Mouse (Mus musculus) limb, embryonic 10.5 days (tissue): ENCODE measurements around the gene Zfp59. TPM values are rescaled to one million over a fixed set of nuclear protein-coding genes. Genes with fewer than 3 reads are reported as not detected.
"Not testable (repeated sequence)": the region's sequence is repeated elsewhere in the genome, so short reads cannot be mapped to it uniquely, and the experiment has no call there.

ENCODE experiments used
- DNase-seq: peaks from one replicate; pipeline ENCODE4 v3.0.0-alpha.2; 2017; ENCODE audit warnings: low spot score
- H3K27ac ChIP-seq: fragments of 300-500 bp; sonication (generic); 2 replicates; pipeline ENCODE4 v1.5.1; 2016; ENCODE audit warnings: mild to moderate bottlenecking
- H3K27me3 ChIP-seq: fragments of 300-500 bp; sonication (generic); 2 replicates; pipeline ENCODE4 v1.6.1; 2016; ENCODE audit warnings: low read depth, mild to moderate bottlenecking; ENCODE audit not compliant: poor library complexity, severe bottlenecking
- H3K36me3 ChIP-seq: fragments of 300-500 bp; sonication (generic); 2 replicates; pipeline ENCODE4 v1.6.1; 2016; ENCODE audit warnings: mild to moderate bottlenecking, moderate library complexity
- H3K4me1 ChIP-seq: fragments of 300-500 bp; sonication (generic); 2 replicates; pipeline ENCODE4 v1.6.1; 2016
- H3K4me3 ChIP-seq: fragments of 300-500 bp; sonication (generic); 2 replicates; pipeline ENCODE4 v1.5.1; 2016; ENCODE audit warnings: mild to moderate bottlenecking, moderate library complexity
- H3K9me3 ChIP-seq: fragments of 300-500 bp; sonication (generic); replicated peaks from 2 replicates; pipeline ENCODE4 v1.6.1; 2016; ENCODE audit warnings: mild to moderate bottlenecking
- WGBS: fragments of 180-500 bp; shearing (Covaris S2); methylation state at CpG from one replicate; pipeline ENCODE4 v1.1.7; 2016; 5-methylcytosine and 5-hydroxymethylcytosine counted together
- polyA plus RNA-seq: library from polyadenylated mRNA; unstranded; fragments of >200 nt; fragmentation: Nextera tagmentation; extraction: Ambion mirVana; gene quantifications from 2 replicates; pipeline ENCODE4 v1.2.1, GENCODE M21; 2016

Gene Zfp59
- polyA plus RNA-seq, 1 experiment from 2014 or later: 11.0 TPM

DNA sequence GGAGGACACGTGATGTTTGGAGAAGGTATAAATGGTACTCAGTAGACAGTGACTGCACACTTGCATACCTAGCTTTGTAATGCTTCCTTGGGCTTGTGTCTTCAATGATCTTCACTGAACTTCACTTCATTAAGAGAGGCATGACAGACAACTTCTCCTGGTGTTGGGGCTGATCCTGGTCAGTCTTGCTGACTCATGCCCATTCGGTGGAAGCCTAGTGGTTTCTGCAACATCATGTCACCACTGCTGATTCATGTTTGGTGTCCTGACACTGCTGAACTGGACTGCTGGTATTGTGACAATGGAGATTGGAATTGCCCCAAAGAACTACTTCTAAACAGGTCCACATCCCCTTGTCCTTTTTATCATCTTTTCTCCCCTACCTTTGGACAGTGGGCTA is 4.3 kb upstream of the Zfp59 start:
- peaks cover 6% of the 10 kb centered on the region; the same call in 1 of the 2 replicates for H3K4me1 ChIP-seq
- no peak overlapping the region for H3K27ac ChIP-seq
- H3K4me3 ChIP-seq: no peak overlapping the region
- DNase-seq: no peak
- H3K36me3 ChIP-seq: no peaks in the 10 kb centered on the region
- WGBS: 82% methylated on average over 2 of the region's 2 CpGs
- no peaks in the 10 kb centered on the region for H3K27me3 ChIP-seq
- no peaks in the 10 kb centered on the region for H3K9me3 ChIP-seq

DNA sequence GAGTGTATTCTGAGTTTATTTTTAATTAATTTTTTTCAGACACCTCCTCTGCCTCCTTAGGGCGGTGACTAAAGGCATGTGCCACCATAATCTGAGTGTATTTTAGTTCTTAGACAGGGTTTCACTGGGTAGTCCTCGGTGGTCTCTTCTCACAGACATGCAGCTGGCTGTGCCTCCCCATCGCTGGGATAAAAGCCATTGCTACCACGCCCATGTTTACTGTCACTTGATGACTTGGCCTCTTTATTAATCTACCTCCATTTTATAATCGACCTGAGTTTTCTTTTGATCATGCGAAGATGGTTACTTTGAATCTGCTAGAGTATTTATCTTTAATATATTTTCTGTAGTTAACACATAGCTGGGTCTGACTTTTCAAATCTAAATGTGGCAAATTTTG is 511 bp upstream of the Zfp59 start:
- Histone ChIP-seq H3K36me3 (no peaks in the 10 kb centered on the region; the same call in 1 of the 2 replicates), H3K4me3 (peak overlapping the region; percentile 62), H3K9me3 (no peaks in the 10 kb centered on the region), H3K4me1 (peaks cover 12% of the 10 kb centered on the region; the same call in 1 of the 2 replicates), H3K27ac (peak overlapping the region; percentile 84), H3K27me3 (no peaks in the 10 kb centered on the region)
- DNase-seq: no peak
- WGBS: 40% methylated on average over 6 of the region's 6 CpGs

DNA sequence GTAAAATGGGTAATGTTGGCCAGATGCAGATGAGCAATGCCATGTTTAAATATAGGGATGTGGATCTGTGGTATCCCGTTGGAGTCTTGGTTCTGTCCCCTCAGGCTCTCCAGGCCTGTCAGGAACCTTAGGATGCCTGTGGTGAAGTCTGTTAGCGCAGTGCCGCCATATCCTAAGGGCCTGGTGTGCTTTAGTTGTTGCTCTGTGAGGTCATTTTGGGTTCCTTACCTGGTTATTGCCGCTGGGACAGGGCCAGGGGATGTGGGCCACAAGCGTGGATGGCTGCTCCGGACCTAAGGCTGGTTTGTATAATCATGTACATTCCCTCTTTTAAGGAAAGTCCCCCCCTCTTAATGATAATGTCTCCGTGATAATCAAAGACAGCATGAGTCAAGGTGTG is 1.2 kb downstream of the Zfp59 start:
- Histone ChIP-seq H3K9me3 (no peaks in the 10 kb centered on the region), H3K36me3 (peaks cover 4% of the 10 kb centered on the region), H3K4me1 (peaks cover 12% of the 10 kb centered on the region; the same call in 1 of the 2 replicates), H3K4me3 (peak overlapping the region; percentile 62), H3K27me3 (no peaks in the 10 kb centered on the region), H3K27ac (no peak overlapping the region)
- 97% methylated on average over 7 of the region's 7 CpGs for WGBS
- no peak for DNase-seq

DNA sequence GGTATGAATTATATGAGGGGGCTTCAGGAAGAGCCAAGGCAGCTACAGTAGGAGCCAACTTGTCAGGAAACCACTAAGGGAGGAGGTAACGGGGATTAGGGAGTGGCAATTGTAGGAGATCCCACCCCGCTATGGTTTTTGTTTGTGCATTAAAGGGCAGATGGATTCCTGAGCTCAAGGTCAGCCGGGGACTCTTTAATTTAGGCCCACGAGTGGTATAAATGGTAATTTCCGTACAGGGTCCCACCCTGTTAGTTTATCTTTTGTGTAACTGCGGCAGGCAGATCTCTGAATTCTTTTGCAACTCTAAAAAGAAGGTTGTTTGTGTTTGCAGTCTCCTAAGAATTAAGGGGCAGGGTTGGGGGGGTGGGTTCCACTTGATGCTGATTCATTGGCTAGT is 1.7 kb downstream of the Zfp59 start:
- no peak overlapping the region for H3K27ac ChIP-seq
- DNase-seq: no peak
- no peaks in the 10 kb centered on the region for H3K9me3 ChIP-seq
- H3K27me3 ChIP-seq: no peaks in the 10 kb centered on the region
- WGBS: 94% methylated on average over 6 of the region's 6 CpGs
- H3K36me3 ChIP-seq: peaks cover 9% of the 10 kb centered on the region
- peaks cover 12% of the 10 kb centered on the region; the same call in 1 of the 2 replicates for H3K4me1 ChIP-seq
- H3K4me3 ChIP-seq: no peak overlapping the region

DNA sequence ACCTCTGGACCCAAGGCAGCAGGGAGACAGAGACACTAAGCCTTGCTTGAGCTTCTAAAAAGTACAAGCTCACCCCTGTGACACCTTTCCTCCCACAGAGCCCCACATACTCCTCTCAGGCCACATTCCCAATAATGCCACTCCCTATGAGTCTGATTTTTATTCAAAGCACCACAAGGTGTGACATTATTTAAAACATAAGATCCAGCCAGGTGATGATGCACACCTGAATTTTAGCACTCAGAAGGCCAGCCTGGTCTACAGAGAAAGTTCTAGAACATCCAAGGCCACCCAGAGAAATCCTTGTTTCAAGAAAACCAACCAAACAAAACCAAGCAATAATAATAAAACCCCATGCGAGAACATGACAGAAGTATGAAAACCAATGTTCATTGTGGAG is 18.8 kb downstream of the Zfp59 start, which contains the start of gene Zfp607a:
TSS of gene Zfp607a (plus strand) at position 301 of the 400 bp plus-strand sequence.
- peaks cover 40% of the 10 kb centered on the region for H3K36me3 ChIP-seq
- DNase-seq: no peak
- H3K4me3 ChIP-seq: no peak within 1 kb of the TSS
- H3K4me1 ChIP-seq: peaks cover 14% of the 10 kb centered on the region
- H3K27me3 ChIP-seq: no peaks in the 10 kb centered on the region
- no peak within 1 kb of the TSS for H3K27ac ChIP-seq
- WGBS: 92% methylated on average over 1 of the region's 1 CpGs
- H3K9me3 ChIP-seq: no peaks in the 10 kb centered on the region

DNA sequence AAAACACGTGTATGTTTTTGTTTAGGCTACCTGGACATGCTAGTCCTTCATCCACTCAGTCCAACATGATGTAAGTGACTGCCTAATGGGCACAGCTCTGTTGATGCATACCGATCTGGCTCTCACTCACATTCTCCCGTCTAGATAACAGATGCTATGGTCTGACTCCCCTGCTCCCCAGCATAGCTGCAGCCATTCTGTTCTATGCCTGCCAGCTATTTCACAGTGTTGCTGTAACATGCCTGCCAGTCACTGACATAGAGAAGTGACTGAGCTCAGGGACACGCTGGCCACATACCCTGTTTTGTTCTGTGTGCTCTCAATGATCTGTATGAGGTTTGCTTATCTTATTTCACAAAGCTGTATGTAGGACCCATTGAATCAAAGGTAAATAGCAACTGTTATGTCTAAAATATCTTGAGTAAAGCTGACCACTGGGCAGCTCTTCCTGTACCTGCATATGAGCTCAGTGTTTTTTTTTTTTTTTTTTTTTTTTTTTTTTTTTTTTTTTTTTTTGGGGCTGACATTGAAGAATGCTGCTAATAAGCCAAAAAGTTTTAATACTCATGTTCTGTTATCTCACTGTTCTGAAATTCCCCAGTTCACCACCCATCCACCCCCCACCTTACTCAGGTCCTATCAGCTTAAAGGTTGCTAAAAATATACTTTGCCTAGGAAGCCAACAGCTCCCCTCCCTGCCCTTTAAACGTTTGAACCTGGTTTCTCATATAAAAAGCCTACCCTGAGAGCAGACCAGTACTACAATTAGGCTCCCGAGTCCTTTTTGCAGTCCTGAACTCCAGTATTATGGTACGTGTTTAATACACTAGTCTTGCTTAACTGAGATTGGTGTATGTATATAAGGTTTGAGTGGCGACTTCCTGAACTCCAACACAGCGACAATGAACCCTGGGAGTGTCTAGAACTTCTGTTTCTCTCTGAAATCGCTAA is 21.2 kb downstream of the Zfp59 start:
- peaks cover 33% of the 10 kb centered on the region for H3K36me3 ChIP-seq
- WGBS: 35% methylated on average over 10 of the region's 10 CpGs
- no peak for DNase-seq
- H3K27ac ChIP-seq: peak overlapping the region; percentile 86
- H3K4me3 ChIP-seq: peak overlapping the region; percentile 69
- H3K27me3 ChIP-seq: no peaks in the 10 kb centered on the region
- peaks cover 14% of the 10 kb centered on the region for H3K4me1 ChIP-seq
- H3K9me3 ChIP-seq: no peaks in the 10 kb centered on the region

DNA sequence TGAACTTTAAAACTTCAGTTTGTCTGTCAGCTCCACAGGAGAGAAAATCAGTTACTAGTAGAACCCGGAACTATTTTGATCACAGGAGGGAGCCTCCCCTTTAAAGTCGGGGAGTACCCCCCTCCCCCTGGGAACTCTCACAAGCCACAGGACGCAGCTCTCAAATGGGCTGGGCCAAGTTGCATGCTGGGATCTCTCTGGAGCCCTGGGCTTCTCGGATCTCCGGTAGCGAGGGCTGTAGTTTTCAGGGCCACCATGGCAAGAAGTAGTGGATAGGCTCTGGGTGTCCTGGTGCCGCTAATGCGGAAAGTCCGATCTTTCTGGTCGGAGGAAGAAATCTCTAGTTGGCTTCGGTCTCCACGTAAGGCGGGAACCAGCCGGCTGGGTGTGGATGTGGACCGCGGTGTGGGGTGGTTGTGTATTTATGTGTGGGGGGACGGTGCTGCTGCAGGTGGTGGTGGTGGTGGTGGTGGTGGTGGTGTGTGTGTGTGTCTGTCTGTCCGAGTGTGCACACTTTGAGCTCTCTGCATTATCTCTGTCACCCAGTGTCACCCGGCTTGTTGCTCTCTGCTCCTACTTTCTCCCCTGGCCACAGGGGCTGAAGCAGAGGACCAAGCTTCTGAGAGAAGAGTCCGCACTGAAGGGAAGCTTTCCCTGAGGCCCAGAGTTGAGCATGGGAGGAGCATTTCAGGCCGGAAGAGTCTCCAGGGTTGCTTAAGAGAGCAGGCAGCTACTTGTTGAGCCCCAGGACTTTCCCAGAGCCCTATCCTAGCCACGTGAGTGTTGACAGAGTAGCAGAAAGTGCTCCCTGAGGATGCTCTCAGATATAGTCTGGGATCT is 22.2 kb downstream of the Zfp59 start:
- H3K4me1 ChIP-seq: peaks cover 14% of the 10 kb centered on the region
- H3K9me3 ChIP-seq: no peaks in the 10 kb centered on the region
- H3K36me3 ChIP-seq: peaks cover 29% of the 10 kb centered on the region
- peak overlapping the region; percentile 86 for H3K27ac ChIP-seq
- H3K27me3 ChIP-seq: no peaks in the 10 kb centered on the region
- DNase-seq: peak; percentile 67
- WGBS: under 1% methylated on average over 22 of the region's 22 CpGs
- peak overlapping the region; percentile 69 for H3K4me3 ChIP-seq

DNA sequence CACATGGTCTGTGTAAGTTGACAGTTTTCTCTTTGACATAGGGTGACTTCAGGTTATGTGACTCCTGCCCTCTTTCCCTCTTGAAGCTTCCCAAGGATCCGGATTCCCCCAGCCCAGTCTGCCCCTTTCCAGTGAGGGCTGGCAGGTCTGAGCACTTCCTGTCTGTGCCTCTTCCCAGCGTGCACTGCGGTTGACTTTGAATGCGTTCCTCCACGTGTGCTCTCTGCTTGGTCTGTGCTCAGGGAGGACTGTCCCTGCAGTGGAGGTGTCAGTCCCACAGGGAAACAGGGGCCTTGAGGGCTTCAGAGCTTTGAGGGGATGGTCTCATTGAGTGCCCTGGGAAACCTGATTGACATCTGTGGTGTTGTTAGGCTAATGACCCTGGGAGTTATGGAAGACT is 24.2 kb downstream of the Zfp59 start:
- not testable (repeated sequence) for H3K9me3 ChIP-seq, H3K4me3 ChIP-seq, H3K27me3 ChIP-seq, H3K27ac ChIP-seq, DNase-seq
- H3K4me1 ChIP-seq: peaks cover 14% of the 10 kb centered on the region
- H3K36me3 ChIP-seq: peaks cover 37% of the 10 kb centered on the region
- 91% methylated on average over 5 of the region's 5 CpGs for WGBS

DNA sequence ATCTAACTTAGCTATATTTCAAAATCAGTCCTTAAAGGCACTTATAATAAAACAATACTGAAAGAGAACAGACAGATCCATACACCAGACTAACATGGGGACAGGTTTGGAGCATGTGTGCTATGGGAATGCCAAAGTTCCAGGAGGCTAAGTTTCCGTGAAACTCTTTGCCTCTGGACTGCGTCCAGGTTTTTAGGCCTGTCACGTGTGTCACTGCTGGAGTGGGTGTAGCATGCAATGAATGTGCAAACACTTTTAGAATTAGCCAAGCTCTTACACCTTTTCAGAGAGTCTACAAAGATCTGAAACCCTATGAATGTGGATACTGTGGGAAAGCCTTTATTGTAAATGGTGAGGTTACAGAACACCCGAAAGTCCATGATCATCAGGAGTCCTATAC is 43.3 kb downstream of the Zfp59 start:
- Histone ChIP-seq H3K9me3 (no peaks in the 10 kb centered on the region; the same call in 1 of the 2 replicates), H3K27me3 (no peaks in the 10 kb centered on the region), H3K27ac (no peak overlapping the region), H3K4me3 (no peak overlapping the region), H3K36me3 (peaks cover 67% of the 10 kb centered on the region), H3K4me1 (no peaks in the 10 kb centered on the region)
- DNase-seq: no peak
- 95% methylated on average over 4 of the region's 4 CpGs for WGBS

DNA sequence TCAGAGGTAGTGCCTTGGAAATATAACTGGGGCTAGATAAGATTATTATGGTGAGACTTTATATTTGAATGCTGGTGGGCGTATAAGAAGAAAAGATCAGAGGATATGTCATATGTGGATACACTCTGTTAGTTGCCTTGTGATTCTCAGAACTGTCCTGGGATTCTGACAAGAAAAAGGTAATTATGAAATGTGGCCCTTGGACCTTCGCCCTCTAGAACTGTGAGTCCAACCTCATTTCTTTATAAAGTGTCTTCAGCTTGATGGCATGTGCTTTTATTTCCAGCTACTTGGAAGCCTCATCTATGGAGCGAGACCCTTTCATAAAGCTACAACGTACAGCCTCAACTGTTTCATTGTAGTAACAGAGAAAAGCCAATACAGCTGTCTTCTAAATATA is 62.2 kb downstream of the Zfp59 start:
- no peak overlapping the region for H3K27ac ChIP-seq
- DNase-seq: no peak
- 93% methylated on average over 4 of the region's 4 CpGs for WGBS
- no peak overlapping the region for H3K4me3 ChIP-seq
- H3K9me3 ChIP-seq: no peaks in the 10 kb centered on the region
- no peaks in the 10 kb centered on the region for H3K36me3 ChIP-seq
- no peaks in the 10 kb centered on the region for H3K4me1 ChIP-seq
- no peaks in the 10 kb centered on the region for H3K27me3 ChIP-seq

DNA sequence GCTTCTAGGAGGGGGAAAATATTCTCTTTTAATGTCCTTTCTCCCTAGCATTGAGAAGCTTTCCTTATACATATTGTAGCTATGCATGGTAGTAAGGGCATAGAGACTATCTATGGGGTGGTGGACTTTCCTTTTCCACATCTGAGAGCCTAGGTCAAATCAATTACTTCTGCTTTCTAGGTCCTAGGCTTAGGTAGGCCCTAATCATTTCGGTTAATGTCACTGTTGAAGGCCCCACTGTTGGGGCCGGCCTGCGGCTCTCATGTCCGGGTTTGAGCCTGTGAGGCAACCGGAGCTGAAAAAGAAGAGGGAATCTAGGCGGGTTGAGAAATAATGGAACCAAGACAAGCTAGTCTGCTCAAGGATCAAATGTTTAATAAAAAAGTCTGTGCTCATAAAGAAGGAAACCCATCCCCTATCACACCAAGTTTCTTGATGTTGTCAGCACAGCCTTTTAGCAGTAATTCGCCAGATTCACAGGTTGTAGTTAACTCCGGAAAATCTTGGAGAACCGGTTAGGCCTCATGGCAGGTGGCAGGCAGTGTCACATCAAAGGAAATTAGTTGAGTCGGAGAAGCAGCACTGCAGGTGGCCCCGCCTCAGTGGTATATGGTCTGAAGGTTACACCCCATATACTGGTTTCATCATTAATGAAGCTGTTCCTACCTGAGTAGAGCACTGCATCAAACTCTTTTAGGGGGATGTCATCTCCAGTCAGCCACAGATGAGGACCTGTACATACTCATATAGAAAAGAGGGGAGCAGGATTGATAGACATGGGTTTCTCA is 66.8 kb downstream of the Zfp59 start:
- WGBS: 64% methylated on average over 11 of the region's 11 CpGs
- Histone ChIP-seq H3K9me3 (no peaks in the 10 kb centered on the region), H3K27me3 (no peaks in the 10 kb centered on the region), H3K27ac (no peak overlapping the region), H3K4me1 (no peaks in the 10 kb centered on the region), H3K4me3 (no peak overlapping the region), H3K36me3 (peaks cover 8% of the 10 kb centered on the region)
- DNase-seq: no peak
